Mouse (Mus musculus): Measurements from ENCODE around the gene Gm4756.

- no peak for TF ChIP-seq POLR2A (IDR thresholded peaks at IDR 0.05; ENCODE audit: insufficient read depth, low read length)
- TF ChIP-seq CTCF (IDR thresholded peaks at IDR 0.05; ENCODE audit: low read depth, low read length): peak; percentile 40
- TF ChIP-seq EP300 (IDR thresholded peaks at IDR 0.05; ENCODE audit: insufficient read depth, low read depth, low read length): no peak
These were observed 30.2 kb upstream of the Gm4756 start for GRCm38 (mm10) chr12:72679635-72680034.

All from ES-Bruce4 (cell line).